Mouse (Mus musculus) embryonic facial prominence, embryonic 12.5 days (tissue): ENCODE measurements around the gene Trim30b. TPM values are rescaled to one million over a fixed set of nuclear protein-coding genes. Genes with fewer than 3 reads are reported as not detected.
"Not testable (repeated sequence)": the region's sequence is repeated elsewhere in the genome, so short reads cannot be mapped to it uniquely, and the experiment has no call there.

Source experiments
- ATAC-seq: fragments of 200-750 bp; cut with Nextera tagmentation; 2 replicates; pipeline ENCODE4 v1.8.0; 2017; ENCODE audit not compliant: insufficient number of reproducible peaks, insufficient read depth, low FRiP score, low TSS enrichment
- H3K27ac ChIP-seq: fragments of 300-500 bp; sonication (generic); 2 replicates; pipeline ENCODE4 v1.5.1; 2016; ENCODE audit warnings: mild to moderate bottlenecking
- H3K27me3 ChIP-seq: fragments of 300-500 bp; sonication (generic); 2 replicates; pipeline ENCODE4 v1.6.1; 2016; ENCODE audit warnings: mild to moderate bottlenecking, moderate library complexity
- H3K36me3 ChIP-seq: fragments of 300-500 bp; sonication (generic); 2 replicates; pipeline ENCODE4 v1.6.1; 2016; ENCODE audit warnings: mild to moderate bottlenecking
- H3K4me1 ChIP-seq: fragments of 300-500 bp; sonication (generic); 2 replicates; pipeline ENCODE4 v1.6.1; 2016
- H3K4me2 ChIP-seq: fragments of 300-500 bp; sonication (generic); replicated peaks from 2 replicates; pipeline ENCODE4 v1.6.1; 2016; ENCODE audit warnings: mild to moderate bottlenecking, moderate library complexity
- H3K4me3 ChIP-seq: fragments of 300-500 bp; sonication (generic); 2 replicates; pipeline ENCODE4 v1.5.1; 2016; ENCODE audit warnings: mild to moderate bottlenecking
- H3K9ac ChIP-seq: fragments of 300-500 bp; sonication (generic); 2 replicates; pipeline ENCODE4 v1.6.1; 2016; ENCODE audit warnings: mild to moderate bottlenecking, moderate library complexity
- H3K9me3 ChIP-seq: fragments of 300-500 bp; sonication (generic); 2 replicates; pipeline ENCODE4 v1.6.1; 2016; ENCODE audit warnings: mild to moderate bottlenecking, moderate library complexity
- WGBS: fragments of 180-500 bp; shearing (Covaris S2); methylation state at CpG from one replicate; pipeline ENCODE4 v1.1.7; 2016; 5-methylcytosine and 5-hydroxymethylcytosine counted together
- polyA plus RNA-seq: library from polyadenylated mRNA; unstranded; fragments of >200 nt; fragmentation: Nextera tagmentation; extraction: Ambion mirVana; gene quantifications from 2 replicates; pipeline ENCODE4 v1.2.1, GENCODE M21; 2016

The Trim30b gene
- polyA plus RNA-seq, 1 experiment from 2014 or later: not detected

DNA sequence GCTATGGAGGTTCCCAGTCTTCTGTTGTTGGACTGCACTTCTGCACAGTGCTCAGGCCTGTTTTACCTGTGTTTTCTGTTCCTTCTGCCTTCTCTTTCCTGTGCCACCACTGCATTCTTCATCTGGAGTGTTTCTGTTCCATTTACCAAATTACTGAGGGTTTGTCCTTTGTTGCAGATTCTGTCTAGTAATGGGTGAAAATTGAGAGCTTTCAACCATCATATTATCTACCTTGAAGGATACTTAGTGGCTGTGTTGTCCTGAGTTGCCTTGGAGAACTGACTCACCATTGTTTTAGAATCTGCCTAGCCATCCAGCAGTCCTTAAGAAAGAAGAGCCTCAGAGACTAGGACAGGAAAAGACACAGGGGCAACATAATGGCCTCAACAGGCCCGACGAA lies 40.5 kb downstream of the Trim30b start, which contains the start of gene Trim34b:
Gene Trim34b, plus strand, starts transcription at position 301 of the 400 bp plus-strand sequence.
- not testable (repeated sequence) for H3K9me3 ChIP-seq, ATAC-seq, H3K27me3 ChIP-seq, H3K36me3 ChIP-seq, H3K27ac ChIP-seq, H3K4me2 ChIP-seq, H3K4me3 ChIP-seq, H3K4me1 ChIP-seq, H3K9ac ChIP-seq
- WGBS: 80% methylated on average over 2 of the region's 2 CpGs

DNA sequence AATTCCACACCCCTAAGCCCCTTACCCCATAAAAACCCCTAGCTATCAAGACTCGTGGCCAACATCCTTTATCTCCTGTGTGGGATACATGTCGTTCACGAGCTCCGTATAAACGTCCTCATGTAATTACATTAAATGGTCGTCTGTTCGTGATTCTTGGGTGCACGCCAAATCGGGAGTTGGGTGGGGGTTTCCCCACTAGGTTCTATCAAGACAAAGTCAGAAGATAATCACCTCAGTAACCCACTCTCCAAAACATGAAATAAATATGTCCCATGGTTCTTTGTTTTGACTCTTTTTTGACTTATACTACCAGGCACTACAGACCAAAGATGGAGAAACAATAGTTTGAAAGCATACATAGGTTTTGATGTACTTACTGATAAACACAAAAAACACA lies 47.7 kb downstream of the Trim30b start:
- Histone ChIP-seq H3K4me2 (no peak overlapping the region), H3K9me3 (no peaks in the 10 kb centered on the region), H3K4me1 (no peaks in the 10 kb centered on the region), H3K27me3 (no peaks in the 10 kb centered on the region), H3K27ac (no peak overlapping the region), H3K36me3 (no peaks in the 10 kb centered on the region), H3K4me3 (no peak overlapping the region), H3K9ac (no peak overlapping the region)
- no peak for ATAC-seq
- 83% methylated on average over 9 of the region's 9 CpGs for WGBS

DNA sequence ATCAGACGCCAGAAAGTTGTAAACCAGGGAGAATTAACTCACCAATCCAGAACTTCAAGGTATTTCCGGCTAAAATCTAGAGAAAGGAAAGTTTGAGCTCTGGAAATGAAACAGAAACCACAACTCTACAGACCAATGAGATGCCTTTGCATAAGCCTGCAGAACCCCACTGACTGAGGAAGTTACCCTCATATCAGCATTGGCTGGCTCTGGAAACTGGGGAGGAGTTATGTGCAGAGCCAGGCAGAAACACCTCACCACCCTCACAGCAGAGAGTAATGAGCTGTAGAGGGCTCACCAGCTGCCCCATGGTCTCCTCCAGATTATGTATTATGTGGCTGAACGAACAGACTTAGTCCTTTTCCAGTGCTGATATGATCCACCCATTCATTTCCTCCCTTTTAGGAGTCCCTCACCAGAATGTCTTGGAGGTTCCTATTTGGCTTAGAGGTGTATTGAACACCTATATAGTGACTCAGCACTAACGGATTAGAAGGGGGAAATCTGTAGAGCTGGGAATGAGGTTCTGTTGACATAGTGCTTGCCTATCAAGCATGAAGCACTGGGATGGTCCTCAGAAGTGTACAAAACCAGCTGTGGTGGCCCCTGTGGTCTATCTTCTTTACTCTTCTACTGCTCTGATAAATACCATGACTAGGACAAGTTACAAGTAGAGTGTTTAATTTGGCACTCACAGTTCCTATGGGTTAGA lies 54.2 kb downstream of the Trim30b start, which contains the start of gene Trim12a:
Gene Trim12a, minus strand, starts transcription at position 98 of the 712 bp plus-strand sequence.
- not testable (repeated sequence) for H3K27me3 ChIP-seq, H3K4me1 ChIP-seq, ATAC-seq, H3K9ac ChIP-seq, H3K27ac ChIP-seq, H3K36me3 ChIP-seq, H3K9me3 ChIP-seq
- 30% methylated on average over 4 of the region's 4 CpGs for WGBS
- H3K4me2 ChIP-seq: peak within 1 kb of the TSS; percentile 42
- H3K4me3 ChIP-seq: peak within 1 kb of the TSS; percentile 22

DNA sequence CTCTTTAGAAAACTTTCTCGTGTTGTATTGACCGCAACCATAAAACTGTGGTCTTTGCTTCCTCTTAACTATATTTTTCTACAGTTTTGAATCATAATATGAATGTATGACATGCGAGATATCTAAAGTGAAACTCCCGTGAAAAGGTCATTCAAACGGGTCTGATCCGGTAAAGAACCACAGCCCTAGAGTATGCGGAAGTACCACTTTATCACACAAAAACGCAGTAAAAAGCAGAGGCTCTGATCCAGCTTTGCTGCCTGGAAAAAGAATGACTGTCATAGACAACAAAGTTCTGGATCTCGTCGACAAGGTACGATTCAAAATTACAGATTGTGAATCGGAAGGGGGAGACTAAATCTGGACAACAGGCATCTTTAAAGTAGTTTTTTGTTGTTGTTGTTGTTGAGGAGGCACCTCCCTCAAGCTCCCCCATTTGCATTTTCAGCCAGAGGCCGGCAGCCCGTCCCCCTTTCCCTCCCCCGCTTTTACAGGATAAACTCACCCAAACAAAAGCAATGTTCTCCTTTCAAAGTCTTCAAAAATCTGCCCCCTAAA lies 54.8 kb downstream of the Trim30b start:
- no peaks in the 10 kb centered on the region for H3K4me1 ChIP-seq
- no peak for ATAC-seq
- no peaks in the 10 kb centered on the region for H3K36me3 ChIP-seq
- peak overlapping the region; percentile 22 for H3K4me3 ChIP-seq
- H3K4me2 ChIP-seq: peak overlapping the region; percentile 42
- no peaks in the 10 kb centered on the region for H3K9me3 ChIP-seq
- no peaks in the 10 kb centered on the region for H3K27me3 ChIP-seq
- no peak overlapping the region for H3K9ac ChIP-seq
- H3K27ac ChIP-seq: no peak overlapping the region
- 15% methylated on average over 15 of the region's 15 CpGs for WGBS

Other genes starting within 250 kb of the Trim30b start
- not detected in 2 replicates for gene Ubqln5, start 240.1 kb downstream of the Trim30b start, polyA plus RNA-seq
- not detected in 2 replicates for gene Olfr643, start 232.5 kb downstream of the Trim30b start, polyA plus RNA-seq
- gene Ubqln3, start 226.6 kb downstream of the Trim30b start, polyA plus RNA-seq: not detected in 2 replicates
- not detected in 2 replicates for gene Ubqlnl, start 219.3 kb downstream of the Trim30b start, polyA plus RNA-seq
- 0.33 and 0.45 TPM in 2 replicates for gene Olfm5, start 205.1 kb downstream of the Trim30b start, polyA plus RNA-seq
- gene Olfr648, start 186.5 kb downstream of the Trim30b start, polyA plus RNA-seq: 0.24 and 0.37 TPM in 2 replicates
- not detected in 2 replicates for gene Olfr649, start 173.9 kb downstream of the Trim30b start, polyA plus RNA-seq
- 1.9 and 2.2 TPM in 2 replicates for gene Trim6, start 151.1 kb downstream of the Trim30b start, polyA plus RNA-seq
- gene Trim34a, start 125.4 kb downstream of the Trim30b start, polyA plus RNA-seq: 1.6 and 2.0 TPM in 2 replicates
- 0.13 and 0.15 TPM in 2 replicates for gene Trim5, start 81.8 kb downstream of the Trim30b start, polyA plus RNA-seq
- gene Trim12a, start 54.4 kb downstream of the Trim30b start, polyA plus RNA-seq: 5.3 and 5.8 TPM in 2 replicates
- gene Trim34b, start 40.4 kb downstream of the Trim30b start, polyA plus RNA-seq: 0.22 TPM in 1 of 2 replicates, not detected in the other
- 2.0 and 2.3 TPM in 2 replicates for gene Trim12c, start 16.5 kb downstream of the Trim30b start, polyA plus RNA-seq
- gene Trim30c, start 31.0 kb upstream of the Trim30b start, polyA plus RNA-seq: 0.18 TPM in 1 of 2 replicates, not detected in the other
- gene Trim30a, start 95.3 kb upstream of the Trim30b start, polyA plus RNA-seq: 0.72 and 1.3 TPM in 2 replicates
- gene Trim30d, start 138.0 kb upstream of the Trim30b start, polyA plus RNA-seq: 0.15 and 0.27 TPM in 2 replicates
- not detected in 2 replicates for gene Olfr651, start 180.2 kb upstream of the Trim30b start, polyA plus RNA-seq
- gene Olfr652, start 191.0 kb upstream of the Trim30b start, polyA plus RNA-seq: not detected in 2 replicates
- not detected in 2 replicates for gene Olfr653, start 207.4 kb upstream of the Trim30b start, polyA plus RNA-seq
- not detected in 2 replicates for gene Olfr654, start 217.1 kb upstream of the Trim30b start, polyA plus RNA-seq
- not detected in 2 replicates for gene Olfr655, start 231.9 kb upstream of the Trim30b start, polyA plus RNA-seq
- gene Olfr656, start 244.1 kb upstream of the Trim30b start, polyA plus RNA-seq: not detected in 2 replicates